Mouse (Mus musculus) heart, embryonic 13.5 days (tissue): ENCODE results near the gene Tbrg4. TPM values are rescaled to one million over a fixed set of nuclear protein-coding genes. Genes with fewer than 3 reads are reported as not detected.

ENCODE experiments used
- ATAC-seq: fragments of 200-750 bp; cut with Nextera tagmentation; 2 replicates; pipeline ENCODE4 v1.8.0; 2017; ENCODE audit warnings: moderate TSS enrichment; ENCODE audit not compliant: insufficient number of reproducible peaks, low FRiP score, low TSS enrichment; ENCODE audit errors: extremely low read depth
- H3K27ac ChIP-seq: fragments of 300-500 bp; sonication (generic); replicated peaks from 2 replicates; pipeline ENCODE4 v1.5.1; 2015; ENCODE audit warnings: moderate library complexity, mild to moderate bottlenecking, inconsistent platforms
- H3K27me3 ChIP-seq: fragments of 300-500 bp; sonication (generic); replicated peaks from 2 replicates; pipeline ENCODE4 v1.6.1; 2015; ENCODE audit warnings: mild to moderate bottlenecking, inconsistent platforms
- H3K36me3 ChIP-seq: fragments of 300-500 bp; sonication (generic); 2 replicates; pipeline ENCODE4 v1.6.1; 2015; ENCODE audit warnings: mild to moderate bottlenecking, inconsistent platforms
- H3K4me1 ChIP-seq: fragments of 300-500 bp; sonication (generic); 2 replicates; pipeline ENCODE4 v1.6.1; 2015; ENCODE audit warnings: inconsistent platforms
- H3K4me2 ChIP-seq: fragments of 300-500 bp; sonication (generic); 2 replicates; pipeline ENCODE4 v1.6.1; 2015; ENCODE audit warnings: inconsistent platforms, mild to moderate bottlenecking, moderate library complexity
- H3K4me3 ChIP-seq: fragments of 300-500 bp; sonication (generic); 2 replicates; pipeline ENCODE4 v1.5.1; 2015; ENCODE audit warnings: moderate library complexity, mild to moderate bottlenecking, inconsistent platforms
- H3K9ac ChIP-seq: fragments of 300-500 bp; sonication (generic); 2 replicates; pipeline ENCODE4 v1.6.1; 2015; ENCODE audit warnings: inconsistent platforms, mild to moderate bottlenecking, moderate library complexity
- H3K9me3 ChIP-seq: fragments of 300-500 bp; sonication (generic); 2 replicates; pipeline ENCODE4 v1.6.1; 2016; ENCODE audit warnings: inconsistent platforms
- WGBS: fragments of 180-500 bp; shearing (Covaris S2); methylation state at CpG from one replicate; pipeline ENCODE4 v1.1.7; 2015; ENCODE audit warnings: mixed read lengths; 5-methylcytosine and 5-hydroxymethylcytosine counted together
- polyA plus RNA-seq: library from polyadenylated mRNA; unstranded; fragments of >200 nt; fragmentation: Nextera tagmentation; extraction: Ambion mirVana; gene quantifications from 2 replicates; pipeline ENCODE4 v1.2.1, GENCODE M21; 2015

The Tbrg4 gene
- polyA plus RNA-seq, 1 experiment from 2014 or later: 43.0 TPM

GRCm38 (mm10) chr11:6623704-6624103, 2.2 kb downstream of the Tbrg4 start:
- H3K27ac ChIP-seq: no peak overlapping the region
- peak overlapping the region; percentile 94 for H3K4me2 ChIP-seq
- 81% methylated on average over 10 of the region's 10 CpGs for WGBS
- H3K9me3 ChIP-seq: no peaks in the 10 kb centered on the region
- peaks cover 32% of the 10 kb centered on the region for H3K4me1 ChIP-seq
- ATAC-seq: no peak
- H3K9ac ChIP-seq: peak overlapping the region; percentile 44
- peaks cover 60% of the 10 kb centered on the region for H3K36me3 ChIP-seq
- H3K27me3 ChIP-seq: no peaks in the 10 kb centered on the region
- H3K4me3 ChIP-seq: peak overlapping the region; percentile 24; the same call in 1 of the 2 replicates

- 88% methylated on average over 12 of the region's 12 CpGs for WGBS
- H3K4me2 ChIP-seq: no peak overlapping the region
- no peak overlapping the region for H3K4me3 ChIP-seq
- no peak for ATAC-seq
- H3K27ac ChIP-seq: no peak overlapping the region
- H3K9ac ChIP-seq: no peak overlapping the region
- H3K9me3 ChIP-seq: no peaks in the 10 kb centered on the region
- no peaks in the 10 kb centered on the region for H3K4me1 ChIP-seq
- peaks cover 96% of the 10 kb centered on the region for H3K36me3 ChIP-seq
- no peaks in the 10 kb centered on the region for H3K27me3 ChIP-seq
Observed at GRCm38 (mm10) chr11:6615250-6616205, 10.3 kb downstream of the Tbrg4 start.

GRCm38 (mm10) chr11:6605491-6606399, 20.1 kb downstream of the Tbrg4 start, which contains the start of gene Nacad:
Gene Nacad (minus strand): TSS chr11:6606053.
- Histone ChIP-seq H3K27me3 (peaks cover 69% of the 10 kb centered on the region), H3K4me2 (peak within 1 kb of the TSS; percentile 72), H3K4me3 (peak within 1 kb of the TSS; percentile 48)

GRCm38 (mm10) chr11:6605021-6605481, 20.8 kb downstream of the Tbrg4 start:
- H3K4me1 ChIP-seq: peaks cover 33% of the 10 kb centered on the region
- H3K4me3 ChIP-seq: peak overlapping the region; percentile 48
- WGBS: 13% methylated on average over 13 of the region's 13 CpGs
- no peak overlapping the region for H3K27ac ChIP-seq
- H3K36me3 ChIP-seq: no peaks in the 10 kb centered on the region
- peaks cover 76% of the 10 kb centered on the region for H3K27me3 ChIP-seq
- no peak for ATAC-seq
- peak overlapping the region; percentile 72 for H3K4me2 ChIP-seq
- peak overlapping the region; percentile 62 for H3K9ac ChIP-seq
- H3K9me3 ChIP-seq: no peaks in the 10 kb centered on the region

More at GRCm38 (mm10) chr11:6605491-6606399, 20.1 kb downstream of the Tbrg4 start, which contains the start of gene Nacad:
- H3K27ac ChIP-seq: no peak within 1 kb of the TSS
- H3K9ac ChIP-seq: peak within 1 kb of the TSS; percentile 62
- no peaks in the 10 kb centered on the region for H3K9me3 ChIP-seq
- ATAC-seq: no peak
- 5% methylated on average over 36 of the region's 41 CpGs for WGBS
- H3K36me3 ChIP-seq: peaks cover 2% of the 10 kb centered on the region
- H3K4me1 ChIP-seq: peaks cover 30% of the 10 kb centered on the region

GRCm38 (mm10) chr11:6604604-6604936, 21.3 kb downstream of the Tbrg4 start:
- Histone ChIP-seq H3K36me3 (no peaks in the 10 kb centered on the region), H3K4me1 (peaks cover 37% of the 10 kb centered on the region), H3K27ac (no peak overlapping the region), H3K4me3 (peak overlapping the region; percentile 48), H3K4me2 (peak overlapping the region; percentile 72), H3K27me3 (peaks cover 80% of the 10 kb centered on the region), H3K9me3 (no peaks in the 10 kb centered on the region), H3K9ac (peak overlapping the region; percentile 62)
- ATAC-seq: no peak

- H3K27me3 ChIP-seq: peaks cover 85% of the 10 kb centered on the region
- H3K27ac ChIP-seq: peak overlapping the region; percentile 50
- H3K9ac ChIP-seq: peak overlapping the region; percentile 62
- 20% methylated on average over 12 of the region's 12 CpGs for WGBS
- peaks cover 42% of the 10 kb centered on the region for H3K4me1 ChIP-seq
- 0 out of 2 replicates have a peak, but pooled peaks cover under 1% of the 10 kb centered on the region for H3K36me3 ChIP-seq
- peak; percentile 68; the same call in 1 of the 2 replicates for ATAC-seq
- no peaks in the 10 kb centered on the region for H3K9me3 ChIP-seq
- peak overlapping the region; percentile 48; the same call in 1 of the 2 replicates for H3K4me3 ChIP-seq
- peak overlapping the region; percentile 72 for H3K4me2 ChIP-seq
Observed at GRCm38 (mm10) chr11:6603887-6604603, 21.8 kb downstream of the Tbrg4 start.

- ATAC-seq: no peak
- H3K36me3 ChIP-seq: peaks cover 8% of the 10 kb centered on the region
- no peak overlapping the region for H3K9ac ChIP-seq
- no peak overlapping the region for H3K4me3 ChIP-seq
- H3K9me3 ChIP-seq: no peaks in the 10 kb centered on the region
- WGBS: 77% methylated on average over 9 of the region's 9 CpGs
- no peak overlapping the region for H3K27ac ChIP-seq
- H3K27me3 ChIP-seq: peaks cover 88% of the 10 kb centered on the region
- H3K4me1 ChIP-seq: peaks cover 50% of the 10 kb centered on the region
- peak overlapping the region; percentile 72 for H3K4me2 ChIP-seq
Observed at GRCm38 (mm10) chr11:6603224-6603623, 22.6 kb downstream of the Tbrg4 start.

- no peak overlapping the region for H3K4me3 ChIP-seq
- H3K9me3 ChIP-seq: no peaks in the 10 kb centered on the region
- H3K9ac ChIP-seq: no peak overlapping the region
- H3K4me1 ChIP-seq: peaks cover 56% of the 10 kb centered on the region
- no peak overlapping the region for H3K4me2 ChIP-seq
- H3K27me3 ChIP-seq: peaks cover 84% of the 10 kb centered on the region
- no peak for ATAC-seq
- no peak overlapping the region for H3K27ac ChIP-seq
- WGBS: 73% methylated on average over 9 of the region's 9 CpGs
- peaks cover 14% of the 10 kb centered on the region for H3K36me3 ChIP-seq
Observed at GRCm38 (mm10) chr11:6602662-6603061, 23.2 kb downstream of the Tbrg4 start.

GRCm38 (mm10) chr11:6601649-6602480, 24.0 kb downstream of the Tbrg4 start:
- Histone ChIP-seq H3K4me3 (no peak overlapping the region), H3K27ac (no peak overlapping the region), H3K9ac (no peak overlapping the region), H3K9me3 (no peaks in the 10 kb centered on the region), H3K27me3 (peaks cover 76% of the 10 kb centered on the region), H3K4me1 (peaks cover 59% of the 10 kb centered on the region), H3K36me3 (peaks cover 22% of the 10 kb centered on the region), H3K4me2 (no peak overlapping the region)
- 78% methylated on average over 20 of the region's 20 CpGs for WGBS
- no peak for ATAC-seq
